Mouse (Mus musculus): ENCODE data around the gene Cfap58.

DNA sequence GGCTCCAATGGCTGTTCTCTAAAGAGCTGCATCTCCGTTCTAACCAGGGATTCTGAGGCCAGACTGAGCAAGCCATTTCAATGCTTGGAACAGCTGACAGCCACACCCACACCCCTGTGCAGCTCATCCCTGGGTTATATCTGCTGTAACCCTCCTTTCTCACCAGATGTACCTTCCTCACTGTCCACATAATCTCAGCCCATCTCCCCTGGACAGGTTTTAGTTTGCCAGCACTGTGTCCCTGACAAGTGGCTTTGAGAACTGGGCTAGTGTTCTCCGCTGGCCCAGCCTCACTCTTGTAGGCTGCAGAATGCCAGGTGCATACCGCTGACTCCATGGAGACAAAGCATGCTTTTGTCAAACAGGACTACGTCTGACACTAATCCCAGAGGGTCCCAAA is 20.1 kb upstream of the Cfap58 start:
- TF ChIP-seq CTCF (IDR thresholded peaks at IDR 0.05; ENCODE audit: control insufficient read depth, insufficient read depth, insufficient replicate concordance, low read depth, low read length) (no peak), POLR2A (IDR thresholded peaks at IDR 0.05; ENCODE audit: control insufficient read depth, low read depth, low read length) (no peak)

Data from testis, adult 2 months (tissue).